Mouse (Mus musculus): ENCODE data around the gene Btbd19.

Gene Btbd19

DNA sequence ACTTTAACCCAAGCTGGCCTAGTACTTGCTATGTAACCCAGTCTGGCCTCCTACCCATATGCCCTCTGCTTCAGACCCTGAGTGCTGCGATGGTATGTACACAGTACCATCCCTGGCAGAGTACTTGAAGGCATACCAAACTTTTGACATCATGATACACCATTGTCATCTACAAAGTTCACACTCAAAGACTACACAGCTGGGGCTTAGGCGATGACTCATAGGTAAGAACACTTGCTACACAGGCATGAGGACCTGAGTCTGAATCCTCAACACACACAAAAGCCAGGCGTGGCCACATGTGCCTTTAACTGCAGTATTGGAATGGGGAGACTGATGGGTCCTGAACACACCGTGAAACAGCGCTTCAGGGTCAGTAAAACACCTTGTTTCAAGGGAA is 54.3 kb downstream of the Btbd19 start:
- intact Hi-C loops (cut with DNase I) = no loop called here

DNA sequence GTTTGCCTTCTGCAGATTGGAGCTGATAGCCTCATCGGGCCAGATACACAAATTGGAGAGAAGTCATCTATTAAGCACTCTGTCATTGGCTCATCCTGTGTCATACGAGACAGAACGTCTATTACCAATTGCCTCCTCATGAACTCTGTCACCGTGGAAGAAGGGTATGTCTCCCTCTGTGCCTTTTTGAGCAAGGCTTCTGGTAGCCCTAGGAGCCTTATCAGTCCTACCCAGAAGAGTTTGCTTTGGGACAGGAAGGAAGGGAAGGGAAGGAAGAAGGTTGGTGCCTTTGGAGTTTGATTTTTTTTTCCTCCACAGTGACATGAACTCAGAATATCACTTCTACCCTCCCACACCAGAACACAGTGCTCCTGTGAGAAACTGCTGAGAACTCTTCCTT is 54.9 kb downstream of the Btbd19 start:
- intact Hi-C loops (cut with DNase I) = no loop called here

DNA sequence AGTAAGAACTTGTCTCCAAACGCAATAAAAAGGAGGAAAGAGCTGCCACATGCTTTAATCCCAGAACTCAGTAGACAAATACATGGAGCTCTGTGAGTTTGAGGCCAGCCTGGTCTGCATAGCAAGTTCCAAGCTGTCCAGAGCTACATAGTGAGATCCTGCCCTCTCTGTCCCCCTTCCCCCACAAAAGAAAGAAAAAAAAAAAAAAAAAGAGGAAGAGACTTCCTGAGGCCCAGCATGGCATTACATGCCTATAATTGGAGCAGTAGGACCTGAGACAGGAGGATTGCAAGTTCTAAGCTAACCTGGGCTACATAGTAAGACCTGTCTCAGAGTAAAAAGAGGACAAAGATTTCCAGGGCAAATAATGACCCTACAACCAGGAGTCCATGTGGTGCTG is 55.9 kb downstream of the Btbd19 start:
- intact Hi-C loops (cut with DNase I) = no loop called here

Small RNA genes within 50 kb of the gene (microRNA-seq; reads per million reads assigned to microRNA genes)
- 0 reads per million in 2 experiments for gene Gm22398
